Mouse (Mus musculus) hindbrain, embryonic 10.5 days (tissue): ENCODE data around the gene Frmd5. TPM values are rescaled to one million over a fixed set of nuclear protein-coding genes. Genes with fewer than 3 reads are reported as not detected.

ENCODE experiments used
- DNase-seq: peaks from one replicate; pipeline ENCODE4 v3.0.0-alpha.2; 2017; ENCODE audit warnings: low spot score
- H3K27ac ChIP-seq: fragments of 300-500 bp; sonication (generic); 2 replicates; pipeline ENCODE4 v1.5.1; 2016; ENCODE audit warnings: mild to moderate bottlenecking, moderate library complexity
- H3K27me3 ChIP-seq: fragments of 300-500 bp; sonication (generic); 2 replicates; pipeline ENCODE4 v1.6.1; 2016; ENCODE audit warnings: mild to moderate bottlenecking; ENCODE audit not compliant: poor library complexity, insufficient read depth, severe bottlenecking
- H3K36me3 ChIP-seq: fragments of 300-500 bp; sonication (generic); 2 replicates; pipeline ENCODE4 v1.6.1; 2016; ENCODE audit warnings: mild to moderate bottlenecking, moderate library complexity
- H3K4me1 ChIP-seq: fragments of 300-500 bp; sonication (generic); replicated peaks from 2 replicates; pipeline ENCODE4 v1.6.1; 2016; ENCODE audit warnings: mild to moderate bottlenecking
- H3K4me3 ChIP-seq: fragments of 300-500 bp; sonication (generic); 2 replicates; pipeline ENCODE4 v1.5.1; 2016; ENCODE audit warnings: mild to moderate bottlenecking, moderate library complexity
- H3K9me3 ChIP-seq: fragments of 300-500 bp; sonication (generic); 2 replicates; pipeline ENCODE4 v1.6.1; 2016; ENCODE audit warnings: mild to moderate bottlenecking, moderate library complexity
- WGBS: fragments of 180-500 bp; shearing (Covaris S2); methylation state at CpG from one replicate; pipeline ENCODE4 v1.1.7; 2016; 5-methylcytosine and 5-hydroxymethylcytosine counted together
- polyA plus RNA-seq: library from polyadenylated mRNA; unstranded; fragments of >200 nt; fragmentation: Nextera tagmentation; extraction: Ambion mirVana; gene quantifications from 2 replicates; pipeline ENCODE4 v1.2.1, GENCODE M21; 2016

Gene Frmd5
- polyA plus RNA-seq, 1 experiment from 2014 or later: 15.3 TPM

- WGBS: 75% methylated on average over 5 of the region's 5 CpGs
- Histone ChIP-seq H3K4me1 (0 out of 2 replicates have a peak, but pooled peaks cover 8% of the 10 kb centered on the region), H3K4me3 (no peak overlapping the region), H3K27ac (no peak overlapping the region), H3K9me3 (no peaks in the 10 kb centered on the region), H3K27me3 (no peaks in the 10 kb centered on the region), H3K36me3 (no peaks in the 10 kb centered on the region)
- DNase-seq: no peak
These were observed 176.6 kb downstream of the Frmd5 start for GRCm38 (mm10) chr2:121630286-121630685.

GRCm38 (mm10) chr2:121628290-121628689, 178.6 kb downstream of the Frmd5 start:
- no peak for DNase-seq
- H3K4me1 ChIP-seq: 0 out of 2 replicates have a peak, but pooled peaks cover 4% of the 10 kb centered on the region
- 0 out of 2 replicates have a peak, but pooled peaks cover 3% of the 10 kb centered on the region for H3K36me3 ChIP-seq
- no peaks in the 10 kb centered on the region for H3K27me3 ChIP-seq
- no peak overlapping the region for H3K4me3 ChIP-seq
- H3K9me3 ChIP-seq: no peaks in the 10 kb centered on the region
- H3K27ac ChIP-seq: no peak overlapping the region
- WGBS: 79% methylated on average over 10 of the region's 10 CpGs

- no peak for DNase-seq
- WGBS: 91% methylated on average over 3 of the region's 3 CpGs
- Histone ChIP-seq H3K36me3 (0 out of 2 replicates have a peak, but pooled peaks cover 3% of the 10 kb centered on the region), H3K4me1 (peaks cover 15% of the 10 kb centered on the region), H3K4me3 (no peak overlapping the region), H3K9me3 (no peaks in the 10 kb centered on the region), H3K27ac (no peak overlapping the region), H3K27me3 (no peaks in the 10 kb centered on the region)
These were observed 181.0 kb downstream of the Frmd5 start for GRCm38 (mm10) chr2:121625901-121626300.

GRCm38 (mm10) chr2:121621262-121622163, 185.4 kb downstream of the Frmd5 start:
- peaks cover 16% of the 10 kb centered on the region for H3K4me1 ChIP-seq
- H3K27me3 ChIP-seq: no peaks in the 10 kb centered on the region
- no peak overlapping the region for H3K4me3 ChIP-seq
- 0 out of 2 replicates have a peak overlapping the region, but pooled peaks have one; percentile 46 for H3K27ac ChIP-seq
- H3K9me3 ChIP-seq: no peaks in the 10 kb centered on the region
- peak; percentile 33 for DNase-seq
- H3K36me3 ChIP-seq: 0 out of 2 replicates have a peak, but pooled peaks cover 3% of the 10 kb centered on the region
- WGBS: 64% methylated on average over 13 of the region's 13 CpGs

GRCm38 (mm10) chr2:121620582-121621261, 186.2 kb downstream of the Frmd5 start:
- Histone ChIP-seq H3K4me1 (peaks cover 16% of the 10 kb centered on the region), H3K36me3 (0 out of 2 replicates have a peak, but pooled peaks cover 3% of the 10 kb centered on the region), H3K27ac (0 out of 2 replicates have a peak overlapping the region, but pooled peaks have one; percentile 46), H3K4me3 (no peak overlapping the region), H3K27me3 (no peaks in the 10 kb centered on the region), H3K9me3 (no peaks in the 10 kb centered on the region)
- no peak for DNase-seq
- WGBS: 80% methylated on average over 7 of the region's 7 CpGs

GRCm38 (mm10) chr2:121615199-121615559, 191.7 kb downstream of the Frmd5 start:
- DNase-seq: no peak
- H3K4me3 ChIP-seq: no peak overlapping the region
- H3K27ac ChIP-seq: no peak overlapping the region
- H3K36me3 ChIP-seq: no peaks in the 10 kb centered on the region
- 88% methylated on average over 7 of the region's 7 CpGs for WGBS
- no peaks in the 10 kb centered on the region for H3K9me3 ChIP-seq
- H3K27me3 ChIP-seq: no peaks in the 10 kb centered on the region
- H3K4me1 ChIP-seq: peaks cover 24% of the 10 kb centered on the region

GRCm38 (mm10) chr2:121614483-121615198, 192.2 kb downstream of the Frmd5 start:
- H3K27me3 ChIP-seq: no peaks in the 10 kb centered on the region
- WGBS: 83% methylated on average over 9 of the region's 9 CpGs
- H3K4me1 ChIP-seq: peaks cover 30% of the 10 kb centered on the region
- no peaks in the 10 kb centered on the region for H3K36me3 ChIP-seq
- H3K9me3 ChIP-seq: no peaks in the 10 kb centered on the region
- no peak overlapping the region; the same call in 1 of the 2 replicates for H3K27ac ChIP-seq
- no peak for DNase-seq
- H3K4me3 ChIP-seq: no peak overlapping the region

GRCm38 (mm10) chr2:121612112-121612511, 194.8 kb downstream of the Frmd5 start:
- no peaks in the 10 kb centered on the region for H3K36me3 ChIP-seq
- 72% methylated on average over 5 of the region's 5 CpGs for WGBS
- 0 out of 2 replicates have a peak overlapping the region, but pooled peaks have one; percentile 23 for H3K27ac ChIP-seq
- H3K4me3 ChIP-seq: no peak overlapping the region
- H3K9me3 ChIP-seq: no peaks in the 10 kb centered on the region
- H3K4me1 ChIP-seq: peaks cover 31% of the 10 kb centered on the region
- no peak for DNase-seq
- no peaks in the 10 kb centered on the region for H3K27me3 ChIP-seq

- no peaks in the 10 kb centered on the region for H3K27me3 ChIP-seq
- WGBS: 66% methylated on average over 17 of the region's 17 CpGs
- no peak for DNase-seq
- H3K9me3 ChIP-seq: no peaks in the 10 kb centered on the region
- H3K4me3 ChIP-seq: no peak overlapping the region
- H3K4me1 ChIP-seq: peaks cover 31% of the 10 kb centered on the region
- no peaks in the 10 kb centered on the region for H3K36me3 ChIP-seq
- H3K27ac ChIP-seq: peak overlapping the region; percentile 36
These were observed 196.6 kb downstream of the Frmd5 start for GRCm38 (mm10) chr2:121610008-121610884.

- 88% methylated on average over 11 of the region's 11 CpGs for WGBS
- no peak overlapping the region for H3K4me3 ChIP-seq
- no peaks in the 10 kb centered on the region for H3K27me3 ChIP-seq
- no peaks in the 10 kb centered on the region for H3K36me3 ChIP-seq
- H3K4me1 ChIP-seq: peaks cover 31% of the 10 kb centered on the region
- DNase-seq: no peak
- peak overlapping the region; percentile 36; the same call in 1 of the 2 replicates for H3K27ac ChIP-seq
- H3K9me3 ChIP-seq: no peaks in the 10 kb centered on the region
These were observed 197.7 kb downstream of the Frmd5 start for GRCm38 (mm10) chr2:121609141-121609724.

- 64% methylated on average over 4 of the region's 4 CpGs for WGBS
- H3K4me3 ChIP-seq: no peak overlapping the region
- H3K36me3 ChIP-seq: no peaks in the 10 kb centered on the region
- 0 out of 2 replicates have a peak, but pooled peaks cover 2% of the 10 kb centered on the region for H3K4me1 ChIP-seq
- no peak overlapping the region for H3K27ac ChIP-seq
- no peak for DNase-seq
- H3K27me3 ChIP-seq: no peaks in the 10 kb centered on the region
- H3K9me3 ChIP-seq: no peaks in the 10 kb centered on the region
These were observed 204.5 kb downstream of the Frmd5 start for GRCm38 (mm10) chr2:121602397-121602796.
